Mouse (Mus musculus) adrenal gland, adult (tissue): ENCODE measurements around the gene Timd2.
"Not testable (repeated sequence)": the region's sequence is repeated elsewhere in the genome, so short reads cannot be mapped to it uniquely, and the experiment has no call there.

Source experiments
- DNase-seq, 2 experiments: peaks; one replicate each; pipeline ENCODE4 v3.0.0; 2022 to 2023; ENCODE audit warnings: low spot score in 1 of 2; ENCODE audit not compliant: inconsistent age in 2 of 2

The Timd2 gene

GRCm38 (mm10) chr11:46706664-46707356 is at the start of gene Timd2:
Gene Timd2 (minus strand): TSS chr11:46707061.
- no peak for DNase-seq

GRCm38 (mm10) chr11:46755714-46756113 is 48.9 kb upstream of the Timd2 start:
- not testable (repeated sequence) for DNase-seq

GRCm38 (mm10) chr11:46754669-46755068 is 47.8 kb upstream of the Timd2 start:
- DNase-seq, result no peak

GRCm38 (mm10) chr11:46753662-46754061 is 46.8 kb upstream of the Timd2 start:
- no peak for DNase-seq

GRCm38 (mm10) chr11:46747996-46748395 is 41.1 kb upstream of the Timd2 start:
- DNase-seq, result no peak

GRCm38 (mm10) chr11:46741716-46742115 is 34.9 kb upstream of the Timd2 start:
- no peak for DNase-seq

GRCm38 (mm10) chr11:46740886-46741285 is 34.0 kb upstream of the Timd2 start:
- no peak for DNase-seq

- no peak for DNase-seq
Measured at GRCm38 (mm10) chr11:46739501-46739900, 32.6 kb upstream of the Timd2 start.

GRCm38 (mm10) chr11:46735076-46735475 is 28.2 kb upstream of the Timd2 start, which contains the start of gene Havcr1:
Gene Havcr1 (plus strand): TSS chr11:46735080.
- not testable (repeated sequence) for DNase-seq

- DNase-seq, result no peak
Measured at GRCm38 (mm10) chr11:46734617-46735016, 27.8 kb upstream of the Timd2 start.

- DNase-seq, result peak in 1 of 2 experiments; percentile 49
Measured at GRCm38 (mm10) chr11:46733242-46733789, 26.5 kb upstream of the Timd2 start.

GRCm38 (mm10) chr11:46731541-46732070 is 24.7 kb upstream of the Timd2 start:
- no peak for DNase-seq

GRCm38 (mm10) chr11:46698830-46699229 is 8.0 kb downstream of the Timd2 start:
- no peak for DNase-seq

- no peak for DNase-seq
Measured at GRCm38 (mm10) chr11:46698278-46698655, 8.6 kb downstream of the Timd2 start.

GRCm38 (mm10) chr11:46697433-46698277 is 9.2 kb downstream of the Timd2 start:
- DNase-seq, result no peak

GRCm38 (mm10) chr11:46695849-46696248 is 11.0 kb downstream of the Timd2 start:
- not testable (repeated sequence) for DNase-seq

GRCm38 (mm10) chr11:46690136-46690535 is 16.7 kb downstream of the Timd2 start:
- DNase-seq, result no peak

- no peak for DNase-seq
Measured at GRCm38 (mm10) chr11:46683723-46684122, 23.1 kb downstream of the Timd2 start.

- DNase-seq, result no peak
Measured at GRCm38 (mm10) chr11:46682842-46683241, 24.0 kb downstream of the Timd2 start.

- DNase-seq, result no peak
Measured at GRCm38 (mm10) chr11:46667938-46668337, 38.9 kb downstream of the Timd2 start.

- DNase-seq, result no peak
Measured at GRCm38 (mm10) chr11:46667105-46667504, 39.8 kb downstream of the Timd2 start.
